Mouse (Mus musculus) stomach, embryonic 15.5 days (tissue): ENCODE measurements at regions not wholly inside any gene's neighbourhood (a gene's known extent, or its start where the extent isn't known, plus 50 kb on each side); places are given as distances from the start of the nearest gene placed in this dataset.

Source experiments
- ATAC-seq: fragments of 200-750 bp; cut with Nextera tagmentation; 2 replicates; pipeline ENCODE4 v1.8.0; 2017; ENCODE audit warnings: low read depth, moderate number of reproducible peaks, moderate TSS enrichment; ENCODE audit not compliant: insufficient read depth, low FRiP score
- H3K27ac ChIP-seq: fragments of 300-500 bp; sonication (generic); 2 replicates; pipeline ENCODE4 v1.5.1; 2015; ENCODE audit warnings: mild to moderate bottlenecking, inconsistent platforms
- H3K27me3 ChIP-seq: fragments of 300-500 bp; sonication (generic); replicated peaks from 2 replicates; pipeline ENCODE4 v1.6.1; 2015; ENCODE audit warnings: inconsistent platforms
- H3K36me3 ChIP-seq: fragments of 300-500 bp; sonication (generic); 2 replicates; pipeline ENCODE4 v1.6.1; 2015; ENCODE audit warnings: inconsistent platforms
- H3K4me1 ChIP-seq: fragments of 300-500 bp; sonication (generic); 2 replicates; pipeline ENCODE4 v1.6.1; 2015; ENCODE audit warnings: inconsistent platforms
- H3K4me2 ChIP-seq: fragments of 300-500 bp; sonication (generic); 2 replicates; pipeline ENCODE4 v1.6.1; 2015; ENCODE audit warnings: mild to moderate bottlenecking, inconsistent platforms
- H3K4me3 ChIP-seq: fragments of 300-500 bp; sonication (generic); replicated peaks from 2 replicates; pipeline ENCODE4 v1.5.1; 2015; ENCODE audit warnings: inconsistent platforms
- H3K9ac ChIP-seq: fragments of 300-500 bp; sonication (generic); 2 replicates; pipeline ENCODE4 v1.6.1; 2015; ENCODE audit warnings: inconsistent platforms
- H3K9me3 ChIP-seq: fragments of 300-500 bp; sonication (generic); 2 replicates; pipeline ENCODE4 v1.6.1; 2016; ENCODE audit warnings: inconsistent platforms
- WGBS: fragments of 180-500 bp; shearing (Covaris S2); methylation state at CpG from one replicate; pipeline ENCODE4 v1.1.7; 2015; 5-methylcytosine and 5-hydroxymethylcytosine counted together

GRCm38 (mm10) chr17:78108793-78109192 lies 91.3 kb upstream of the Crim1 start:
- Histone ChIP-seq H3K27me3 (no peaks in the 10 kb centered on the region), H3K9me3 (no peaks in the 10 kb centered on the region), H3K4me2 (no peak overlapping the region), H3K36me3 (no peaks in the 10 kb centered on the region), H3K4me3 (no peak overlapping the region), H3K4me1 (no peaks in the 10 kb centered on the region), H3K27ac (no peak overlapping the region), H3K9ac (no peak overlapping the region)
- 95% methylated on average over 6 of the region's 6 CpGs for WGBS
- no peak for ATAC-seq

- Histone ChIP-seq H3K4me3 (no peak overlapping the region), H3K4me1 (no peaks in the 10 kb centered on the region), H3K9ac (no peak overlapping the region), H3K36me3 (no peaks in the 10 kb centered on the region), H3K9me3 (no peaks in the 10 kb centered on the region), H3K27ac (no peak overlapping the region), H3K27me3 (no peaks in the 10 kb centered on the region), H3K4me2 (no peak overlapping the region)
- 0 out of 2 replicates have a peak, but pooled peaks have one; percentile 18 for ATAC-seq
- WGBS: 64% methylated on average over 7 of the region's 7 CpGs
Observed at GRCm38 (mm10) chr17:78109364-78110222, 90.5 kb upstream of the Crim1 start.

- ATAC-seq: no peak
- Histone ChIP-seq H3K9me3 (no peaks in the 10 kb centered on the region), H3K4me1 (no peaks in the 10 kb centered on the region), H3K4me3 (no peak overlapping the region), H3K4me2 (no peak overlapping the region), H3K27ac (no peak overlapping the region), H3K9ac (no peak overlapping the region), H3K27me3 (no peaks in the 10 kb centered on the region), H3K36me3 (no peaks in the 10 kb centered on the region)
- 89% methylated on average over 1 of the region's 1 CpGs for WGBS
Observed at GRCm38 (mm10) chr17:78132116-78132515, 67.9 kb upstream of the Crim1 start.

- Histone ChIP-seq H3K4me1 (no peaks in the 10 kb centered on the region), H3K36me3 (no peaks in the 10 kb centered on the region), H3K27me3 (no peaks in the 10 kb centered on the region), H3K27ac (no peak overlapping the region), H3K4me2 (no peak overlapping the region), H3K9ac (no peak overlapping the region), H3K9me3 (no peaks in the 10 kb centered on the region), H3K4me3 (no peak overlapping the region)
- 67% methylated on average over 1 of the region's 1 CpGs for WGBS
- ATAC-seq: no peak
Observed at GRCm38 (mm10) chr17:78137986-78138385, 62.1 kb upstream of the Crim1 start.

GRCm38 (mm10) chr17:78140660-78141059 lies 59.4 kb upstream of the Crim1 start:
- H3K9ac ChIP-seq: no peak overlapping the region
- H3K27ac ChIP-seq: no peak overlapping the region
- H3K4me1 ChIP-seq: no peaks in the 10 kb centered on the region
- H3K27me3 ChIP-seq: no peaks in the 10 kb centered on the region
- H3K4me2 ChIP-seq: no peak overlapping the region
- WGBS: 69% methylated on average over 7 of the region's 7 CpGs
- no peak overlapping the region for H3K4me3 ChIP-seq
- H3K9me3 ChIP-seq: no peaks in the 10 kb centered on the region
- no peaks in the 10 kb centered on the region for H3K36me3 ChIP-seq
- no peak for ATAC-seq

- Histone ChIP-seq H3K4me1 (no peaks in the 10 kb centered on the region), H3K27me3 (no peaks in the 10 kb centered on the region), H3K9me3 (no peaks in the 10 kb centered on the region), H3K27ac (no peak overlapping the region), H3K4me3 (no peak overlapping the region), H3K4me2 (no peak overlapping the region), H3K9ac (no peak overlapping the region), H3K36me3 (no peaks in the 10 kb centered on the region)
- 60% methylated on average over 3 of the region's 3 CpGs for whole genome bisulfite sequencing
- no peak for ATAC-seq
Observed at GRCm38 (mm10) chr17:78141136-78141535, 58.9 kb upstream of the Crim1 start.

- 75% methylated on average over 7 of the region's 7 CpGs for WGBS
- H3K36me3 ChIP-seq: no peaks in the 10 kb centered on the region
- H3K27me3 ChIP-seq: no peaks in the 10 kb centered on the region
- no peaks in the 10 kb centered on the region for H3K4me1 ChIP-seq
- no peaks in the 10 kb centered on the region for H3K9me3 ChIP-seq
- H3K9ac ChIP-seq: no peak overlapping the region
- no peak for ATAC-seq
- no peak overlapping the region for H3K27ac ChIP-seq
- H3K4me3 ChIP-seq: no peak overlapping the region
- no peak overlapping the region for H3K4me2 ChIP-seq
Observed at GRCm38 (mm10) chr17:78142431-78142830, 57.6 kb upstream of the Crim1 start.

GRCm38 (mm10) chr17:78145335-78145734 lies 54.7 kb upstream of the Crim1 start:
- WGBS: 42% methylated on average over 4 of the region's 4 CpGs
- Histone ChIP-seq H3K4me3 (no peak overlapping the region), H3K9ac (no peak overlapping the region), H3K4me2 (no peak overlapping the region), H3K27ac (no peak overlapping the region), H3K36me3 (no peaks in the 10 kb centered on the region), H3K4me1 (no peaks in the 10 kb centered on the region), H3K27me3 (no peaks in the 10 kb centered on the region), H3K9me3 (no peaks in the 10 kb centered on the region)
- no peak for ATAC-seq
